Mouse (Mus musculus) embryo, embryonic 10.5 days (tissue): ENCODE data around the gene Btbd18.

Experiments used
- DNase-seq: peaks from one replicate; pipeline ENCODE4 v3.0.0-alpha.2; 2015; ENCODE audit warnings: low spot score

Gene Btbd18

GRCm38 (mm10) chr2:84647051-84647568, 11.8 kb upstream of the Btbd18 start:
- no peak for DNase-seq

- DNase-seq, result peak; percentile 56
Observed at GRCm38 (mm10) chr2:84648369-84648768, 10.5 kb upstream of the Btbd18 start.

GRCm38 (mm10) chr2:84649674-84650073, 9.2 kb upstream of the Btbd18 start:
- peak; percentile 56 for DNase-seq

GRCm38 (mm10) chr2:84650464-84651195, 8.2 kb upstream of the Btbd18 start, which contains the start of gene Ctnnd1:
Gene Ctnnd1, minus strand, starts transcription at chr2:84650765.
- DNase-seq, result peak; percentile 94

- DNase-seq, result no peak
Observed at GRCm38 (mm10) chr2:84653354-84653753, 5.5 kb upstream of the Btbd18 start.

GRCm38 (mm10) chr2:84655864-84656263, 3.0 kb upstream of the Btbd18 start:
- DNase-seq, result no peak

- DNase-seq, result peak; percentile 52
Observed at GRCm38 (mm10) chr2:84660253-84660652, 1.4 kb downstream of the Btbd18 start.

GRCm38 (mm10) chr2:84662866-84663265, 4.0 kb downstream of the Btbd18 start:
- peak; percentile 75 for DNase-seq

- DNase-seq, result no peak
Observed at GRCm38 (mm10) chr2:84666081-84666480, 7.2 kb downstream of the Btbd18 start.

GRCm38 (mm10) chr2:84669828-84670568, 11.1 kb downstream of the Btbd18 start:
- peak; percentile 18 for DNase-seq

- peak; percentile 99 for DNase-seq
Observed at GRCm38 (mm10) chr2:84670569-84670933, 11.7 kb downstream of the Btbd18 start, which contains the start of gene Selenoh. Gene Selenoh, minus strand, starts transcription at chr2:84670770.

- peak; percentile 7 for DNase-seq
Observed at GRCm38 (mm10) chr2:84671535-84671934, 12.7 kb downstream of the Btbd18 start.

- DNase-seq, result peak; percentile 59
Observed at GRCm38 (mm10) chr2:84677270-84677967, 18.5 kb downstream of the Btbd18 start.

- DNase-seq, result peak; percentile 100
Observed at GRCm38 (mm10) chr2:84677968-84678880, 19.3 kb downstream of the Btbd18 start, which contains the start of the genes Gm28635 and Med19. Gene Gm28635, minus strand, starts transcription at chr2:84678041. Gene Med19, plus strand, starts transcription at chr2:84678402.

GRCm38 (mm10) chr2:84679016-84679415, 20.1 kb downstream of the Btbd18 start, which contains the start of gene Tmx2:
Gene Tmx2, minus strand, starts transcription at chr2:84679140.
- DNase-seq, result no peak

GRCm38 (mm10) chr2:84682605-84683183, 23.8 kb downstream of the Btbd18 start:
- DNase-seq, result no peak

- DNase-seq, result no peak
Observed at GRCm38 (mm10) chr2:84688080-84688844, 29.4 kb downstream of the Btbd18 start.

- DNase-seq, result no peak
Observed at GRCm38 (mm10) chr2:84690050-84690449, 31.2 kb downstream of the Btbd18 start.

GRCm38 (mm10) chr2:84695007-84695695, 36.3 kb downstream of the Btbd18 start:
- DNase-seq, result no peak
